ENCODE assay signal across 8 mouse cellular contexts in genomic region chr8:99414483-99414921, GRCm38 (mm10). TPM values are rescaled to one million over a fixed set of nuclear protein-coding genes. Genes with fewer than 3 reads are reported as not detected.
DNase-seq lines count a peak whose midpoint lies in the region; ATAC-seq and TF ChIP-seq lines count a peak whose summit lies in the region.
"Had no signal": no experiment of that assay in that cellular context is flagged by ENCODE, and none has a peak within 500 bp of the region (broad histone marks: within the 10 kb centered on the region; RNA-seq: fewer than 3 reads in every experiment).

No protein-coding gene starts in this region.

- peak overlapping the region; percentile 11; the same call in 1 of the 2 replicates for H3K4me2 ChIP-seq in embryonic facial prominence, embryonic 11.5 days (ENCODE audit: low read depth, low read length)
- peak overlapping the region; percentile 89 for H3K4me2 ChIP-seq in hindbrain, embryonic 15.5 days
- no peak overlapping the region for H3K4me2 ChIP-seq in liver, embryonic 12.5 days

- H3K4me3 ChIP-seq in embryonic facial prominence, embryonic 11.5 days (ENCODE audit: low read depth, low read length), result no peak overlapping the region; the same call in 1 of the 2 replicates
- peak overlapping the region; percentile 60 for H3K4me3 ChIP-seq in hindbrain, embryonic 15.5 days
- peak overlapping the region; percentile 23; the same call in 1 of the 2 replicates for H3K4me3 ChIP-seq in olfactory bulb, adult 2 months (ENCODE audit: insufficient read depth, low read depth, low read length)
- H3K4me3 ChIP-seq in liver, embryonic 12.5 days, result no peak overlapping the region

- intact Hi-C loops in left cerebral cortex, postnatal 4 days (cut with DNase I), result no loop called here

- no peak overlapping the region for H3K9ac ChIP-seq in embryonic facial prominence, embryonic 11.5 days (replicated peaks; ENCODE audit: low read length)
- H3K9ac ChIP-seq in hindbrain, embryonic 15.5 days, result peak overlapping the region; percentile 67
- H3K9ac ChIP-seq in liver, embryonic 12.5 days, result no peak overlapping the region

- TF ChIP-seq POLR2A in olfactory bulb, adult 2 months (IDR thresholded peaks at IDR 0.05; ENCODE audit: insufficient read depth, low read depth, low read length), result no peak

- WGBS in embryonic facial prominence, embryonic 11.5 days, result 3% methylated on average over 9 of the region's 9 CpGs
- WGBS in hindbrain, embryonic 15.5 days, result 1% methylated on average over 9 of the region's 9 CpGs
- 6% methylated on average over 9 of the region's 9 CpGs for WGBS in olfactory bulb, adult 2 months
- WGBS in liver, embryonic 12.5 days (ENCODE audit: insufficient replicate concordance), result 8% methylated on average over 9 of the region's 9 CpGs

- TF ChIP-seq CTCF in olfactory bulb, adult 2 months (IDR thresholded peaks at IDR 0.05; ENCODE audit: insufficient read depth, low read depth, low read length), result no peak

- DNase-seq in left cerebral cortex, postnatal 4 days, result peak; percentile 9
- no peak for DNase-seq in left cerebral cortex, adult 8-10 months (ENCODE audit: low spot score in 2 of 2)
- DNase-seq in embryonic facial prominence, embryonic 11.5 days (ENCODE audit: low spot score), result peak; percentile 3
- no peak for DNase-seq in urinary bladder, adult 18-20 months (ENCODE audit: low spot score in 2 of 2)

- no peaks in the 10 kb centered on the region for H3K4me1 ChIP-seq in embryonic facial prominence, embryonic 11.5 days (ENCODE audit: control insufficient read depth, insufficient read depth, low read length)
- peaks cover 11% of the 10 kb centered on the region; the same call in 1 of the 2 replicates for H3K4me1 ChIP-seq in hindbrain, embryonic 15.5 days (replicated peaks)
- peaks cover 4% of the 10 kb centered on the region for H3K4me1 ChIP-seq in olfactory bulb, adult 2 months (ENCODE audit: control insufficient read depth, insufficient read depth, low read length)
- H3K4me1 ChIP-seq in liver, embryonic 12.5 days, result no peaks in the 10 kb centered on the region

- H3K27me3 ChIP-seq in embryonic facial prominence, embryonic 11.5 days (ENCODE audit: control insufficient read depth, insufficient read depth, low read length), result peaks cover 25% of the 10 kb centered on the region
- H3K27me3 ChIP-seq in hindbrain, embryonic 15.5 days, result 0 out of 2 replicates have a peak, but pooled peaks cover 7% of the 10 kb centered on the region
- peaks cover 41% of the 10 kb centered on the region for H3K27me3 ChIP-seq in liver, embryonic 12.5 days (replicated peaks)

- no peak for ATAC-seq in embryonic facial prominence, embryonic 11.5 days (replicated peaks; ENCODE audit: insufficient number of reproducible peaks, low FRiP score, low TSS enrichment, low read depth)
- ATAC-seq in hindbrain, embryonic 15.5 days (ENCODE audit: low FRiP score, low read depth), result no peak
- no peak for ATAC-seq in liver, embryonic 12.5 days

- no peaks in the 10 kb centered on the region for H3K9me3 ChIP-seq in embryonic facial prominence, embryonic 11.5 days (replicated peaks; ENCODE audit: control insufficient read depth, low read length)
- no peaks in the 10 kb centered on the region for H3K9me3 ChIP-seq in hindbrain, embryonic 15.5 days
- no peaks in the 10 kb centered on the region for H3K9me3 ChIP-seq in liver, embryonic 12.5 days (replicated peaks)

- H3K27ac ChIP-seq in embryonic facial prominence, embryonic 11.5 days (replicated peaks; ENCODE audit: low read depth, low read length), result no peak overlapping the region
- peak overlapping the region; percentile 84 for H3K27ac ChIP-seq in hindbrain, embryonic 15.5 days (replicated peaks)
- no peak overlapping the region for H3K27ac ChIP-seq in olfactory bulb, adult 2 months (ENCODE audit: insufficient read depth, low read depth, low read length)
- no peak overlapping the region for H3K27ac ChIP-seq in liver, embryonic 12.5 days

- H3K36me3 ChIP-seq in embryonic facial prominence, embryonic 11.5 days (replicated peaks; ENCODE audit: control insufficient read depth, insufficient read depth, low read depth, low read length), result no peaks in the 10 kb centered on the region
- no peaks in the 10 kb centered on the region for H3K36me3 ChIP-seq in hindbrain, embryonic 15.5 days
- H3K36me3 ChIP-seq in liver, embryonic 12.5 days, result no peaks in the 10 kb centered on the region

RNA-seq across cellular contexts. Expression of gene Cdh8, which starts 1.8 kb away (rescaled TPM):
- 100 to 1,000 TPM in 1 of 2 experiments, 10 to 100 TPM in 1; 96.0 to 110 TPM for total RNA-seq in left cerebral cortex, postnatal 4 days (2021)
- 10 to 100 TPM; 46.1 to 53.2 (median 49.1) TPM for total RNA-seq in left cerebral cortex, adult 8-10 months (2022)
- polyA plus RNA-seq in embryonic facial prominence, embryonic 11.5 days (2014; fragmentation: Nextera tagmentation; extraction: Ambion mirVana), result 0.93 and 1.2 TPM in 2 replicates
- 50.5 and 52.7 TPM in 2 replicates for polyA plus RNA-seq in hindbrain, embryonic 15.5 days (2015; fragmentation: Nextera tagmentation; extraction: Ambion mirVana)
- polyA plus RNA-seq in olfactory bulb, adult 2 months (2012; ENCODE audit: insufficient read depth, insufficient read length, low replicate concordance, missing spikeins), result not detected in 2 replicates
- polyA plus RNA-seq in liver, embryonic 12.5 days (2016; fragmentation: Nextera tagmentation; extraction: Ambion mirVana), result 0.06 and 0.13 TPM in 2 replicates
- total RNA-seq: liver, adult 2 months had no signal
- polyA plus RNA-seq: liver, adult 2 months had no signal

Comparison
In these comparisons a context has a peak if more than half of its experiments do, and no peak if none do; other contexts are left out.
1. DNase-seq: peak in left cerebral cortex, postnatal 4 days (single experiment) and embryonic facial prominence, embryonic 11.5 days (single experiment); none in left cerebral cortex, adult 8-10 months (0 of 2) and urinary bladder, adult 18-20 months (0 of 2).
2. H3K4me3 ChIP-seq: peak in hindbrain, embryonic 15.5 days (single experiment) and olfactory bulb, adult 2 months (single experiment); none in embryonic facial prominence, embryonic 11.5 days (single experiment) and liver, embryonic 12.5 days (single experiment).
3. RNA of gene Cdh8, which starts 1.8 kb away (polyA plus RNA-seq): 50.5 to 52.7 TPM in hindbrain, embryonic 15.5 days; 0.93 to 1.2 TPM in embryonic facial prominence, embryonic 11.5 days, 0.06 to 0.13 TPM in liver, embryonic 12.5 days and not detected in olfactory bulb, adult 2 months; every median in the first group is over 10 times any median in the second.